Mouse (Mus musculus): ENCODE measurements at regions not wholly inside any gene's neighbourhood (a gene's known extent, or its start where the extent isn't known, plus 50 kb on each side); places are given as distances from the start of the nearest gene placed in this dataset.

GRCm38 (mm10) chr6:126404331-126405070 is 130.7 kb downstream of the Kcna5 start:
- TF ChIP-seq CTCF (IDR thresholded peaks at IDR 0.05; ENCODE audit: control insufficient read depth, insufficient read depth, insufficient read length) (no peak), CEBPB (IDR thresholded peaks at IDR 0.05; ENCODE audit: low read depth) (no peak), MYOG (IDR thresholded peaks at IDR 0.05; ENCODE audit: control insufficient read depth, extremely low read depth, insufficient read length) (no peak), MYOD1 (IDR thresholded peaks at IDR 0.05; ENCODE audit: control insufficient read depth, insufficient read length, low read depth) (no peak), MAX (IDR thresholded peaks at IDR 0.05) (no peak)
